Mouse (Mus musculus) left cerebral cortex, adult 2 months (tissue): ENCODE measurements at regions not wholly inside any gene's neighbourhood (a gene's known extent, or its start where the extent isn't known, plus 50 kb on each side); places are given as distances from the start of the nearest gene placed in this dataset.

ENCODE experiments used
- DNase-seq, 2 experiments: peaks; one replicate each; pipeline ENCODE4 v3.0.0; 2021 to 2022; ENCODE audit warnings: low spot score in 2 of 2, mixed read lengths in 1 of 2; ENCODE audit errors: extremely low spot score in 1 of 2
- H3K27ac ChIP-seq: fragments of 200-600 bp; 2 replicates; pipeline ENCODE4 v1.8.1; 2022
- H3K4me3 ChIP-seq: fragments of 200-600 bp; 2 replicates; pipeline ENCODE4 v1.8.1; 2022
- CTCF ChIP-seq: fragments of 200-600 bp; IDR thresholded peaks from 2 replicates; pipeline ENCODE4 v1.8.1; 2022; ENCODE audit warnings: antibody characterized with exemption, mild to moderate bottlenecking, moderate library complexity
- intact Hi-C: fragments of 180-260 bp; cut with DNase I; formaldehyde crosslinking; loops from one replicate; pipeline ENCODE4 v1.15.1; 2025

DNA sequence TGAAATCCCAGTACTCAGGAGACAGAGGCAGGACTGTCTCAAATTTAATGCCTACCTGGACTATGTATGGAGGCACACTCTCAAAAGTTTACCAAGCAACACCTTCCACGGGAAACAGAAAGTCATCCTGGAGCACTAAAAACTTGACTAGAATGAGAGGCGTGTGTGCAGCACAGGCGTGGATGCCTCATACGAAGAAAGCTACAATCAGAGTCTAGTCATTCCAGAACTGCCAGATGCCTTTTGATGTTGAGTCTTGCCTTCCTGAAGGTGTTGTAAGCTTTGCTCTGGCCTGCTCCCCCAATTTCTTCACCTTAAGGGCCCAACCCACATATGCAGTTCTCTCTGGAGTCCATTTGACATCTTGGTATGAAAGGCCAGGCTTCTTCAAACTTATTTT, 356.0 kb downstream of the Rnf144a start:
- no peak for TF ChIP-seq CTCF

DNA sequence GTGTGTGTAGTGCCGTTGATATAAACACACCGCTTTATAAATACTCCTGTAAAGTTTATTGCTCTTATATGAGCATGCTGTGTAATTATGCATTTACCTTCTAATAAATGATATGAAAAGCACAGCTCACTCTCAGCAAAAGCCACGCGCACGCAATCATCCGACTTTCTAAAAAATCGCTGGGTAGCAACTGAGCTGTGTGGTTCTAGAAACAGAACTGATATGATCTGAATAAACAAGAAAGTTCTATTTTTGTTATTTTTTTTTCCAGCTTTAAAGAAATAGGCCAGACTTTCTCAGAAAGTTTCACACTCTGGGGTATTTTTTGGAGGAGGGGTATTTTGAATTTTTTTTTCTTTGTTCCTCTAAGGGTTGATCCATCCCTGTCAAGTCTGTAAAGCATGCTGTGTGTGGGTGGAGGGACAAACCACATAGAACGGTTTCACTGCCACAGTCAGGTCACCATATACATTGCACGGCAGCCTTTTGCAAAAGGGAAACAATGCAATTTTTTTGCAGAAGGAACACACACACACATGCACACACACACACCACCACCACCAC, 357.5 kb downstream of the Rnf144a start:
- TF ChIP-seq CTCF: no peak
- no peak overlapping the region for H3K27ac ChIP-seq
- DNase-seq: no peak
- intact Hi-C loops: no loop called here
- H3K4me3 ChIP-seq: no peak overlapping the region

More for the DNA sequence above, 356.0 kb downstream of the Rnf144a start:
- Histone ChIP-seq H3K27ac (no peak overlapping the region), H3K4me3 (no peak overlapping the region)
- no peak for DNase-seq
- intact Hi-C loops: no loop called here

DNA sequence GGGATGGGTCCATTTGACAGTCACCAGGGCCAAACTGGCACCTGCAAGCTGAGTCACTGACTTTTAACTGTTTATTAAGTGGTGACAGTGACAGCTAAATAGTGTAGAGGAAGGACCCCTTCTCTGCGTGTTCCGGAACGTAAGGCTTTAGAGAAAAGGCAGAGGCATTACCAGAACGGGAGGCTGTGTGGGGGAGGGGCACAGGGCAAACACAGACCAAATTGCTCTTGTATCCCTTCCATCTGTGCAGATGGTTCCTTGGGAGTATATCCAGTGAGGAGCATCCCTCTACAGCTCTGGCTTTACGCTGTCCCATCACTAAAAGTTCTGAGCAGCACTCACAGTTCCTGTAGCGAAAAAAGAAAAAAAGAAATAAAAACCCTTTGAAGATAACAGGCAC, 368.1 kb downstream of the Rnf144a start:
- no peak overlapping the region for H3K27ac ChIP-seq
- no peak for TF ChIP-seq CTCF
- H3K4me3 ChIP-seq: no peak overlapping the region
- intact Hi-C loops: no loop called here
- no peak for DNase-seq

DNA sequence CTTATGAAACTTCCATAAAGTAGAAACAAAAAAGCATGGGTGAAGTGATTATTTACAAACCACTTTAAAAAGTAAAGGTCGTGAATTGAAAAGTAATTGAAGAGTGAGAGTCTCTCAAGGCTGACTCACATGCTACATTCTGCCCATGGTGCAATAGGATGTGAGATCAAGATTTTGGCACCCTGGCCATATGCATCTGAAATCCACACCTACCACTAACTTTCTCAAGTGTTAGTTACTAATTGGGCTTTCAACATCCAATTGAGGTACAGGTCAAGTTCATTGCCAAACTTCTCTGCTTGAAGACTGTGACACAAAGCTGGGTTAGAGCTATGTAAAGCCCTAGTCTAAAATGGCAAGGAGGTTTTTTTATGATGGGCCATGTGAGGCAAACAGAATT, 369.7 kb downstream of the Rnf144a start:
- no peak for TF ChIP-seq CTCF
- intact Hi-C loops: no loop called here
- DNase-seq: no peak
- Histone ChIP-seq H3K4me3 (no peak overlapping the region), H3K27ac (no peak overlapping the region)

DNA sequence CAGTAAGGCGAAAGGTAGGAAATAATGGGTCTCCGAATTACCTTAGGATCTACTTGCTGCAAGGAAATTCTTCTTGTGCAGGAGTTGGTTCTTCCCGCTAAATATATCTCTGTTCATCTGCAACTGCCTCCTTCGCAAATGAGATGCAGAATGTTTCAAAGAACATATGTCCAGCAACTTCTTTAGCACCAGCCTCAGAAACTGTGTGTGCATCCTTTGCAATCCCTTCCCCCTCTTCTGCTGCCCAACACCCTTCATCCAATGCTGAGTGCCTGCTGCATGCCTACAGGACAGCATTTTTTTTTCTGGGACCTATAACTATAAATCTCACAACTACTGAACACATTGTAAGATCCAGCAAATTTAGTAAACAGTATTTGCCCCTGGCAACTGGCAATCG, 402.1 kb downstream of the Rnf144a start:
- no peak for TF ChIP-seq CTCF
- no peak for DNase-seq
- no peak overlapping the region for H3K4me3 ChIP-seq
- intact Hi-C loops: loop anchor here (5.0 kb wide), 1 partner anchor 74 kb away; no protein-coding TSS in a partner anchor
- H3K27ac ChIP-seq: peak overlapping the region; percentile 44; the same call in 1 of the 2 replicates

DNA sequence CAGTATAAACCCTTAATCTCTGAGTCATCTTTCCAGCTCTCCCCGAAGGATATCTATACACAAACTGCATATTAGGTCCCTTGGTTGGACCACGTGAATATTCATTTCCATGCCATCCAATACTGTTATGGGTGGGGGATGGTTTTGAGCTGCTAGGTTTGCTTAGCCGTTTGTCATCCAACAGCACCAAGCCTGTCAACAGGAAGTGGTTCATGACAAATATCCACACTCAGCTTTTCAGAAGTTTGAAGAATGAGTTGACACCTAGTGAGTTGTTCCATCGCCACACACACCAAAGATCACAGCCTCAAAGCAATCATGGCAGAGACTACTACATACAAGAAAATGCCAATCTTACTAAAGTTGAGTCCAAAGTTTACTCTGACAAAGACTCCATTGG, 421.0 kb downstream of the Rnf144a start:
- DNase-seq: no peak
- Histone ChIP-seq H3K27ac (no peak overlapping the region), H3K4me3 (no peak overlapping the region)
- no peak for TF ChIP-seq CTCF
- intact Hi-C loops: no loop called here

DNA sequence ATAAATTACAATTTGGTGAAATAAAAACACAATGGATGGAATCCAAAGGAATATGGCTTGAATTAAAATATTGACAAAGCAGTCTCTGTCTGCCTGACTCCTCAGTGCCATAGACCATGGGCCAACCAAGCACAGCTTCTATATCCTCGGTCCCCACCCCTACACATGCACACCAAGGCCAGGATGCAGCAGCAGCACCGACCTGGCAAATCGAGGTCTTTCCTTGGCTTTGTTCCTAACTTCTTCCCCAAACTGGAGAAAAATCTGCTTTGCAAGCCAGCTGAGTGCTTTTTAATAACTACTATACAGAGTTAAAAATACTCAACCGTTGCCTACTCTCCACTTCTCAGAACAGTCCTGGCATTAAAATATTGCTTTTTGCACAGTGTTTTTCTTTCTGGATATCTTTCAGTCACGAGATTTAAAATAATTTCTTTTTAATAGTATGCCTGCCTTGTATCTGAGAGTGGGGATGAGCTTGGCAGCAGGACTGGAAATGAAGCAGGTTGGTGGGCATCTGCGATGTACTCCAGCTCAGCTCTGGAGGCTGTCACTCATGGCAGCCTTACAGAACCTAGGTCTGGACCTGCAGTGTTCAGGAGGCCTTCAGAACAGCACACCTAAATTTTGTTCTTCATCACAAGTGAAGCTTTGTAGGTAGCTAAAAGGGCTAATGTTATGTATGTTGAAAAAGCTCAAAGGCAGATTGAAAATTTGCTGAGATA, 423.1 kb downstream of the Rnf144a start:
- intact Hi-C loops: no loop called here
- Histone ChIP-seq H3K27ac (peak overlapping the region; percentile 52; the same call in 1 of the 2 replicates), H3K4me3 (no peak overlapping the region)
- no peak for TF ChIP-seq CTCF
- DNase-seq: no peak

DNA sequence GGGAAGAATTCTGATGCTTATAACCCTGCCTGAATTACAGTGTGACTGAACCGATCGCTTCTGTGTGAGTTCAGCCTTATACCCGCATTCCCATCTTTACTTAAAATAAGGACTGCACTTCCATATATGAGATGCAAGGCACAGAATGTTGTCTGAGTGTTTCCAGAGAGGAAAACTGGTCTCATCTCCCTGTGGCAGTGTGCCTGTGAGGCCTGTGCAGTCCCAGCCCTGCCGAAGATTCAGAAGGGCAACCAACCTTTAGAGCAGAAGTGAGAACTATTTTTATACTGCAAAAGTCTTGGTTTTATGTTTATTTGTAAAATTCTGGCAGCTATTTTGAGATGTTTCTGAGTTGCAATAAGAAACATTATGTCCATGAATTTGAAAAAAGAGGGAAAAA, 432.5 kb downstream of the Rnf144a start:
- DNase-seq: no peak
- no peak for TF ChIP-seq CTCF
- intact Hi-C loops: loop anchor here (10.0 kb wide), 2 partner anchors 242 to 888 kb away; partner anchors contain the start of gene Id2
- peak overlapping the region; percentile 9; the same call in 1 of the 2 replicates for H3K27ac ChIP-seq
- no peak overlapping the region for H3K4me3 ChIP-seq

DNA sequence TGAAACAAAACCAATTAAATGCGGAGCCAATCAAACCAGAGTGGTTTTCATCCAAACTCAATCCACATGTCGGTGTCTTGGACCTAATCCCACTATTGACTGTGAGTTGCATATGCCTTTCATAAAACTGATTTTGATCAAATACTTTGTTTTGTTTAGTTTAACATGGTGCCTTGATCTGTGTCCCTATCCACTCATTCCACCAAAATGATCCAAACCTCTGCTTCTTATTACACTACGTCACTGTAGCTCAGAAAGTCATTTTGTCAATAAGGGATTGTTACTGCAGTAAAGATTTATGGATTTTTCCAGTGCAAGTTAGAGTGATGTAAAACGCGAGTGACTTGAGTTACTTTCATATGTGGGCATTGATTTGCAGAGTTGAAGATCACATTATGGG, 436.7 kb downstream of the Rnf144a start:
- Histone ChIP-seq H3K27ac (no peak overlapping the region), H3K4me3 (no peak overlapping the region)
- TF ChIP-seq CTCF: no peak
- no peak for DNase-seq
- intact Hi-C loops: no loop called here

DNA sequence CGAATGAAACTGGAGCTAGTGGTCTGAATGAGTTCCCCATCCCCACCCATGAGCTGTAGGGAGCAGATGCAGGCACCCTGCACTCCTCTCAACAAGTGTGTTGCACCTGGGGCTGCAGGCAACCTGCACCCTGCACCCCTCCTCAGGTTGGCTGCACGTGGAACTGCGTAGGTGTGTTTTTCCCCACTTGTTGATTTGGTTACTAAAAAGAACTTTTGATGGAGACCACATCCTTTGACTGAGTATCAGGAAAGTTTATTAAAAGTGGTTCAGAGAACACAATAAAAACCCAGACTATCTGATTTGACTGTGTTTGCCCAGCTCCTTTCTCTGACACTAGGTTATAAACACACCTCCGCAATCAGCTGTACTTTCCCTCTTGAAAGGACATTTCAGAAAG, 456.5 kb downstream of the Rnf144a start:
- intact Hi-C loops: no loop called here
- Histone ChIP-seq H3K27ac (no peak overlapping the region), H3K4me3 (no peak overlapping the region)
- DNase-seq: no peak
- TF ChIP-seq CTCF: no peak

DNA sequence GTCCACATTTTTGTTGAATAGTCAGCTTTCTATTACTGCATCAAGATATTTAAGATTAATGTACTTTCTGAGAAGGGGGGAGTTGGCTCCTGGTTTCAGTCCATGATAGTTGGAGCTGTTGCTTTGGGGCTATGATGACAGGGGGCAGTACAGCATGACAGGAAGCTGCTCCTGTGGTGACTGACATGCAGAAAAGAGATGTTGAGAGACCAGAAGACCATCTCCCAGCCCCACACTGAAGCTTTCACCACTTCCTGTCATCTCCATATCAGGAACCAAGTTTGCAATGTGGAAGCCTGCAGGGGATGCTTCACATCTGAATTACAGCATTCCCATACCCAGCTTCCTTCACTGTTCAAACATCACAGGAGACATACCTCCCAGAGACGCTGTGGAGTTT, 457.5 kb downstream of the Rnf144a start:
- Histone ChIP-seq H3K27ac (no peak overlapping the region), H3K4me3 (no peak overlapping the region)
- no peak for DNase-seq
- no peak for TF ChIP-seq CTCF
- intact Hi-C loops: no loop called here

DNA sequence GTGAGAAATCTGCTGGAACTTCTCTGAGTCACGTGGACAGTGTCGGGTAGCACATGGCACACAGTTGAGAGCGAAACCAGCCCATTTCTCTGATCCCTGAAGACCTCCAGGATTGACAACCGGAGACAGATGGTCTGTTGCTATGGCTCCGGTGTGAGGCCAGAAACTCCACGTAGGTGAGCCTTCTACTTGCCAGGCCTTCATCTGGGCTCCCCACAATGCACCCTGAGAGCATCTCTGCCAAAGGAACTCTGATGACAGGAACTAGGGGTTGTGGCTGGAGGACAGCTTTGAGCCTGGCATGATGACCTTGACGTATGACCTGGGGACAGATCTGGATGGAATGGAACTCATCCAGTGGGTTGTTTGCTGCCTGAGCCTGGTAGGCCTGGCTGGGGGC, 467.9 kb downstream of the Rnf144a start:
- Histone ChIP-seq H3K27ac (no peak overlapping the region), H3K4me3 (no peak overlapping the region)
- no peak for DNase-seq
- no peak for TF ChIP-seq CTCF
- intact Hi-C loops: no loop called here

DNA sequence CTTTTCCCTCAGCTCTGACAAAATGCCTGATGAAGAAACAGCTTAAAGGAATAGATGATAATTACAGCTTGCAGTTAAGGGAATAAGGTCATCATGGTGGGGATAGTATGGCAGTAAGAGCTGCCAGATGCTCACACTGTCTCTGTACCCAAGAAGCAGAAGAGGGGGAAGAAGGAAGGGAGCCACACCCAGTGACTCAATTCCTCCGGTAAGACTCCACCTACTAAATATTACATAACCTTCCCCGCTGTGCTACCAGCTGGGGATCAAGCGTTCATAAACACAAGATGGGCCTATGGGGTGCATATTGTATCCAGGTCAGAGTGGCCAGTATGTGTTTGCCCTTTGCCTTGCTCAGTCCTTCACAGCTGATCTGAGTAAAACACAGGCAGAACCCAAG, 468.9 kb downstream of the Rnf144a start:
- H3K27ac ChIP-seq: no peak overlapping the region
- no peak overlapping the region for H3K4me3 ChIP-seq
- no peak for TF ChIP-seq CTCF
- no peak for DNase-seq
- intact Hi-C loops: no loop called here
